Mouse (Mus musculus): ENCODE data around the gene Nckap5.

DNA sequence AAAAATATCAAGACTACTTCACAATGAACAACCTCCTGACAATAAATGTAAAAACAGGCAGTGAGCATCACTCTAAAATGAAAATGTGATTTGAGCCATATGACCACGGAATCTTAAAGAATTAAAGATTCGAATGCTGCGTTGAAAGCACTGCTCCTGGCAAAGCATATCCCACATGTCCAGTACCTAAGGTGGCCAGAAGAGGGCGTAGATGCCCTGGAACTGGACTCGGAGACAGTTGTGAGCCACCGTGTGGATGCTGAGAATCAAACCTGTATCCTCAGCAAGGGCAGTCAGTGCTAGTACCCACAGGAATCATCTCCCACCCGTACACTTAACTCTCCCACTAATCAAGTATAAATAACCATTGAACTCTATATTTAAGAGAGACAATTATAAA lies 333.9 kb downstream of the Nckap5 start:
- no peak for TF ChIP-seq POLR2A (IDR thresholded peaks at IDR 0.05; ENCODE audit: insufficient read length, low read depth)
- no peak for TF ChIP-seq MYOG (IDR thresholded peaks at IDR 0.05; ENCODE audit: control insufficient read depth in 1 of 3, insufficient read depth in 1 of 3, insufficient read length in 2 of 3, low read depth in 2 of 3)
- no peak for TF ChIP-seq MAX (IDR thresholded peaks at IDR 0.05; ENCODE audit: low read depth)
- no peak for TF ChIP-seq USF1 (IDR thresholded peaks at IDR 0.05; ENCODE audit: low read depth)
- no peak for TF ChIP-seq TCF3 (IDR thresholded peaks at IDR 0.05; ENCODE audit: insufficient read length, low read depth)
- TF ChIP-seq REST (IDR thresholded peaks at IDR 0.05; ENCODE audit: insufficient read depth, insufficient read length), result no peak
- TF ChIP-seq TCF12 (IDR thresholded peaks at IDR 0.05; ENCODE audit: insufficient read depth, poor library complexity, severe bottlenecking), result no peak
- TF ChIP-seq SRF (IDR thresholded peaks at IDR 0.05; ENCODE audit: control insufficient read depth, insufficient read length, low read depth), result no peak
- no peak for TF ChIP-seq E2F4 (IDR thresholded peaks at IDR 0.05; ENCODE audit: insufficient read depth)

Data from myocyte (in vitro differentiated cells).